Comparison of ENCODE assay signal across 1 mouse cellular context in the genomic region with DNA sequence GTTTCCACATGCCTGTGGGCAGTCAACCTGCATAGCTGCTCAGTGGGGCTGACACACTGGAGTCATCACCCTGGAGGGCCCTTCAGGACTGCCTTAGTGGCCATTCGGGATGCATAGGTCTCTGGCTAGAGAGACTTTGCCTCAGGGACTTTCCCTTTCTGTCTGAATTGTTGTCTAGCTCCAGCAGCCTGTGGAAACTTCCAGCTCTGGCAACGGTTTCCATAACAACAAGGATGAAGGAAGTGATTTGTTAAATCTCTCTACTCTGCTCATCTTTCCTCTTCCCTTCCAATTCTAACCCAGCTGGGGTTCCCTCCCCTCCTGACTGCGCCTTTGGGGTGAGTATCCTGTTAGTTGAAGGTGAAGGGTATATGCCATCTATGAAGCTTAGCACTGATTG.
TF ChIP-seq lines count a peak whose summit lies in the region.

No protein-coding gene starts in this region.

TF ChIP-seq in CH12.LX, 34 proteins besides CTCF, POLR2A, EP300 and RAD21:
- no peak for TF ChIP-seq ELF1 (IDR thresholded peaks at IDR 0.05; ENCODE audit: low read depth, low read length)
- no peak for TF ChIP-seq GABPA (IDR thresholded peaks at IDR 0.05; ENCODE audit: insufficient replicate concordance, low read depth, low read length)
- no peak for TF ChIP-seq ZMIZ1 (IDR thresholded peaks at IDR 0.05; ENCODE audit: low read depth, low read length)
- no peak for TF ChIP-seq MXI1 (IDR thresholded peaks at IDR 0.05; ENCODE audit: low read depth, low read length)
- TF ChIP-seq MYC (IDR thresholded peaks at IDR 0.05; ENCODE audit: low read depth, low read length), result no peak
- TF ChIP-seq MAX (IDR thresholded peaks at IDR 0.05; ENCODE audit: low read length), result no peak
